Mouse (Mus musculus): ENCODE data around the gene Jph3.

- TF ChIP-seq CTCF (IDR thresholded peaks at IDR 0.05; ENCODE audit: low read depth) (no peak), EP300 (IDR thresholded peaks at IDR 0.05; ENCODE audit: low read depth) (no peak)
Observed at GRCm38 (mm10) chr8:121796406-121796805, 67.0 kb downstream of the Jph3 start.

All from liver, postnatal 0 days (tissue).